Mouse (Mus musculus) ovary, postnatal 36 days (tissue): ENCODE measurements around the gene Gstcd.

Experiments used
- DNase-seq: peaks from one replicate; pipeline ENCODE4 v3.0.0; 2022; ENCODE audit warnings: low spot score, mixed read lengths

Gene Gstcd

DNA sequence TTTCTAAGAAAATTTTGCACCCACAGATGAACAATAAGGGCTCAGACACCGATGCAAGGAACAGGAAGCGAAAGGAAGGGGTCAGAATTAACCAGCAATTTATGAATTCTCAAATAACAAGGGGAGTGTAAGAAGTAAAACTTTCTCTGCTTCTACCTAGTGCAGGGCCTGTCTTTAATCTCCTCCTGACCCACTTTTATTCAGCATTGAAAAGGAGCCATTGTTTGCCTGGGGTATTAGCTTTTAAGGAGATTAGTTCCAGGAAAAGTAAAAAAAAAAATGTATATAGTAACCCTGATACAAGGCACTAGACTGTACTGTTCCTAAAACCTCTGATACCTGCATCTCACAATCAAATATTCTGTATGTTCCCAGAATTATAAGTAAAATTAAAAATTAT lies 64.9 kb downstream of the Gstcd start:
- DNase-seq, result no peak

DNA sequence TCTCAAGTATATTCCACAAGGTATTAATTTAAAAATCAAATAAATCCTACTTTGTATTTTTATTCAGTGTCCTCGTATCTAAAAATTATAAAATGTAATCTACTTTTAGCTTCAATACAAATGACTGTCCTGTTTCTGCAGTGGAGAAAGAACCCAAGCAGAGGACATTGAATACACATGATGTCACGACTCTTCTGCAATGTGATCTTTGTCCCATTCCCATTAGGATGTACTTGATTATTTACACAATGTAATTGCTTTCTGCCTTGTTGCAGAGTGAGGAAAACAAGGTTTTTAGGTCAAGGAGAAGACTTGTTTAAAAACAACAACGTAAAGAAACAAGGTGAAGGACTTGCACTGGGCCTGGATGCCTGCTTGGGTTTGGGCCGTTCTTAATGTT lies 84.6 kb downstream of the Gstcd start:
- DNase-seq, result no peak

DNA sequence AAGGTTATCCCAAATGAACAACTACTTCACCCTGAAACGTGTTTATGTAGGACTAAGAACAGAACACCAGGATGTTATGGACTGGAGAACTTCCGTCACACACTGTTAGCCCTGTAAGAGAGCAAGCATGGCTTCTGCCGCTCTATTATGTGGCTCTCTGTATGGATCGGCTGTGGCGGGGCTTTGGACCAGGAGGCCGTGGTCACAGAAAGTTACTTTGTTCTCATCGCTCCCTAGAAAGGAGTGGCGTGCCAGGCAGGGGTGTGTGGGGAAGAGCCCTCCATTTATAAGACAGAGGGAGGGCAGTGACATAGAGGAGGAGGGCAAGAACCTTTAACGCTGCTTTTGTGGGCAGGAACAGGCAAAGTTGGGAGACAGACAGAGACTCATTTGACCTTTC lies 95.5 kb downstream of the Gstcd start:
- no peak for DNase-seq

DNA sequence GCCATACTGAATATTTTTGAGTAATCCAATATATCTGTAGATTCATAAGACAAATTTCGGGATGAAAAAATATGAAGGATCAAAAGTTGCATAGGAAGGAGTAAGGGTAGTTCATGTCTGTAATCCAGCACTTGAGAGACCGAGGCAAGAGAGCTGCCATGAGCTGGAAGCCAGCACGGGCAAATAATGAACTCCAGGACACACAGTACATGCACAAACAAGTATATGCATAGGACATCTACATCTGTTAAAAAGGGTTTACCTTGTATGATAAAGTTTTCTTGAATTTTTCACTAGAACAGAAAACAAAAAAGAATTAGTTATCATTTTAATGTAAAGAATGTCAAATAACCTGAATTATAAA lies 95.9 kb downstream of the Gstcd start:
- DNase-seq, result no peak

DNA sequence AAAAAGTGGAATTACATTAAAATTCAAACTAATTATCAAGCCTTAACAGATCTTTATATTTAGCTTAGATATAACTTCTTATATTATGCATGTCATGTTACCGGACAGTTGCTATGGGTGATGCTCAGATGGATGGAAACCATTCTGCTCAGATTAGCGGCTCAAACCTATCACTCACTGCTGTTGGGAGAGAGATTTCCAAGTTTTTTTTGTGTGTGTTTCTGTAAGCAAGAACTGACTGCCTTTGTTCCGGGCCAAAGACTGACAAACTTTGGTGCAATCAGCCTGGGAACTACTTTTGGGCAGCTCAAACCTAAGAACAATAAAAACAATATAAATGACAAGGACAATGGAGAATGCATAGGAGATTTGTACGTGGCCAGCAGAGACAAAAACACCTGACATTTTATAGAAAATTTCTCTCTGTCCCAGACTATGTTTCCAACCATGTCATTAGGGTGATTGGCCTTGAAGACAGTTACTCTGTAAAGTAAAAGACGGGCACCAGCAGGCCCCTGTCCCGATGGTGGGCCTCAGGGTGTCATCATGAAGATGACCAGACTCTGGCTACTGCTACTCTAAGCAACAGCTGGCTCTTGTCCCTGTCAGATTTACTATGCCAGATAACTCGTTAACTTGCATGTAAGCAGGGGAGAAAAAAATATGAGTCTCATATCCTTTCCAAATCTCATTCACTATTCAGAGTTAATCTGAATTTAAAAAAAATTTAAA lies 96.5 kb downstream of the Gstcd start:
- no peak for DNase-seq

DNA sequence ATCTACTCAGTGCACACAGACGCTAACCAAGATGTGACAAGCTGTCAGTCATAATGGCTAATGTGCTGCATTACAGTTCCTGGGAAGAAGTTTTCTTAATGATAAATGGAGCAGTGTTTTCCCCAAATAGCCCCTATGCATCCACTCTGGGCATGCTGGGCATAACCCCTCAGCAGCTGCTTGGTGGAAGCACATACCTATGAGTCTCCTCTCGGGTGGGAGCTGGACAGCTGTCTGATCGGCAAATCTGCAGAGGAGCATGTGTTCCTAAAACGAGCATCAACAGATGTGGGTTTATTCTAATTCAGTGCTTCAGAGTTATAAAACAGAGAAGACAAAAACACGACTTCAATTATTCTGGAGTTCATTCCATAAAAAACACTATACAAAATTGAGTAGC lies 105.6 kb downstream of the Gstcd start:
- no peak for DNase-seq

DNA sequence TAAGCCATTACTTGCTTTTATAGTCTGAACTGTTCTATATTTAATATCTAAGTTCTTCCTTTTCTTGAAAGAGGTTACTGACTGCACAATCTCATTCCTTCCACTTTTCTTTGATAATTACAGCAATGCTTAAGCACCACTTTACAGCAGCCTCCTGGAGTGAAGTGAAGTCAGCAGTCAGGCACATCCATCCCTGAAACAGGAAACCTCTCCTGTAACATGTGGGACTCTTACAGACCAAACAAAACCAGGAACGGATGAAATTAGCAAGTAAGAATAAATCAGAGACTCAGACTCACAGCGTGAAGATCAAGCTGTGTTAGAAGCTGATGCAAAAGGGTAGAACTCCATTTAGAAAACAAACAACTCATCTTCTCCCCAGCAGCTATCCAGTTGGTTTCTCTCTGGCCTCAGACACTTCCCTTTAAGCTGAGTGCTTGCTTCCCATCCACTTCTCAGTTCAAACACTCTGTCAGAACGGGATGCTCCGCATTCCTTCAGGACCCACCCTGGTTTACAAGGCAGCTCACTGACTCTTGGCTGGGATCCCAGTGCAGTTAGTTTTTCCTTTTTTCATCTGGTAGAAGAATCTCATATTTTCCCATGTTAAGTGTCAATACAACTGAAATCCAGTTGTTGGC lies 107.9 kb downstream of the Gstcd start:
- no peak for DNase-seq

DNA sequence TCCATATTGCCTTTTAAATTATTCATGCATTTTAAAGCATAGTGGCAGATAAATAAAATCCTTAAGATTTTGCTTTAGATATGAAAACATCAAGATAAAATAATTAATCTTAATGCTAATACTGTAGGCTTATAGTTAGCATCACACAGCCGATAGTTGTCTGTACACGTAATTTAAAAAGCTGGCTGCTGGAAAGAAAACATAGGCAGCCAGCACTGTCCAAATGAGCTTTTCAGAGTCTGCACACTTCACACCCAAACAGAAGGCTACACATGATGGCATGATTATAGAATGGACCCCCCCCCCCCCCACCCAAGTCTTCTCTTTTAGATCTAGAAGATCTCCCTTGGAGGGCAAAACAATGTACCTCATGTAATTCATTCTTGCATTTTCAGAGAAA lies 109.9 kb downstream of the Gstcd start:
- DNase-seq, result no peak

DNA sequence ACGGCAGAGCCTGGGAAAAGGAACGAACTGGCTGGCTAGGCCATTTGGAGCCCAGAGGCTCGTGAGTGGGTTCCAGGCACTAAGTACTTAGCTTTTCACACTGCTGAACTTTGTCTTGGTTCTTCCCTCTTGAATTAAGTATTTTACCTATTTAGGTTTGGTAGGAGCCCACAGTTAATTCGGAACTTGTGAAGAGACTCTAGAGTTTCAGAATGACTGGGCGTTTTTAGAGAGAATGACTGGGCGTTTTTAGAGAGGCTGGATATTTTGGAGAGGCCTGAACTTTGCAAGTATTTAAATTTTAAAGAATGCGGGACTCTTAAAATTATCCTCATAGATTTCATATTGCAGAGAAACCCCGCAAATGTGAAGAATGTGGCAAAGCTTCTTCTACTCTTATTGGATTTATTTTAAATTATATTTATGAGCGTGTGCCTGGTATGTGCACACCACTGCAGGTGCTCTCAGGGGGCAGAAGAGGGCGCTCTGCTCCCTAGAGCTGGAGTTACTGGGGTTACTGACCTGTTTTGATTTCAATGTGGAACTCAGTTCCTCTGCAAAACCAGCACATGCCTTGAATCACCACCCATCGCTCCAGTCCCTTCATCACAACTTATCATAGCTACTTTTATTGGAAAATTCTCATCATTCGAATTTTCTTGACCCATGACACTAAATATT lies 111.9 kb downstream of the Gstcd start:
- DNase-seq, result no peak

DNA sequence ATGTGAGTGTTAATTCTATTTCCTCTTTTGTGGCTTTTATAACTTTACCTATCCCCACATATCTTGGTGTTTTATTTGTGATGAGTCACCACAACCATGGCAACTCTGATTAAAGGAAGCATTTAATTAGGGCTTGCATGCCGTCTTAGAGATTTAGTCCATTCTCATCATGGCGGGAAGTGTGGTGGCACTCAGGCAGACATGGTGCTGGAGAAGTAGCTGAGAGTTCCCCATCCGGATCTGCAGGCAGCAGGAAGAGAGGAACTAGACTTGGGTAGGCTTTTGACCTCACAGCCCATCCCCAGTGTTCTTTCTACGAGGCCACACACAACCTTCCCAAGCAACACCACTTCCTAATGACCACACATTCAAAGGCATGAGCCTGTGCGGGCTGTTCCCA lies 125.6 kb downstream of the Gstcd start:
- DNase-seq, result no peak

DNA sequence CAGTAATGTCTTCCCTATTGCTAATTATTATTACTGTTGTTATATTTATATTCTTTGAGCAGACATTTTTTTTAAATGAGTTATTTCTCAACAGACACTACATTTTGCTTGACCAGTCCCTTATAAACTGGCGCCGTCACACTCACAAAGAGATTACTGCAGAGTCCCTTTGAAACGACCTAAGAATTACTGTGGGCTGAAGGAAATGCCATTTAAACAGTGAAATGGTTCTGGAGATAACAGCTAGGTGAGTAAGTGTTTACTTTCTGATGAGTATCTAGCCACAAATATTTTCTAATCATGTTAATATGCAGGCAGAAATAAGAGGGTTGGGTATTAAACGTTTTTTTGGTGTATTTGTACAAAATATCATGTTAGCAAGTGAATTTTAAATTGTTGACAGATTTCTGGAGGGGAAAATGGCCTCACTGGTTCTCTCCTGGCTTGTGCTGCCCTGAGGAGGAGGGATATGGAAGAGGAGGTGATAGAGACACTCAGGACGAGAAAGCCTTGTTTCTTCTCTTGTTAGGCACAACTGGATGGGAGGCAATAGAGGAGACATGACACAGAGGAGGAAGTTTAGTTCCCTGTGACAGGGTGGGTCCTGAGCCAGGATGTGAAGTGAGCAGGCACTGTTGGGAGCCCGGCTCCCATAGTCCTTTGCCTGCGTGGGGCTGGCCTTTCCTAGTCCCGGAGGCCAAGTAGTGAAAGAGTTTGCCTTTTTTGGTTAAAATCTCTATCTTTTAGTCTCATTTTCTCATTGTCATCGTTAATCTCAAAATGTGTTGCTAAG lies 126.9 kb downstream of the Gstcd start:
- no peak for DNase-seq

DNA sequence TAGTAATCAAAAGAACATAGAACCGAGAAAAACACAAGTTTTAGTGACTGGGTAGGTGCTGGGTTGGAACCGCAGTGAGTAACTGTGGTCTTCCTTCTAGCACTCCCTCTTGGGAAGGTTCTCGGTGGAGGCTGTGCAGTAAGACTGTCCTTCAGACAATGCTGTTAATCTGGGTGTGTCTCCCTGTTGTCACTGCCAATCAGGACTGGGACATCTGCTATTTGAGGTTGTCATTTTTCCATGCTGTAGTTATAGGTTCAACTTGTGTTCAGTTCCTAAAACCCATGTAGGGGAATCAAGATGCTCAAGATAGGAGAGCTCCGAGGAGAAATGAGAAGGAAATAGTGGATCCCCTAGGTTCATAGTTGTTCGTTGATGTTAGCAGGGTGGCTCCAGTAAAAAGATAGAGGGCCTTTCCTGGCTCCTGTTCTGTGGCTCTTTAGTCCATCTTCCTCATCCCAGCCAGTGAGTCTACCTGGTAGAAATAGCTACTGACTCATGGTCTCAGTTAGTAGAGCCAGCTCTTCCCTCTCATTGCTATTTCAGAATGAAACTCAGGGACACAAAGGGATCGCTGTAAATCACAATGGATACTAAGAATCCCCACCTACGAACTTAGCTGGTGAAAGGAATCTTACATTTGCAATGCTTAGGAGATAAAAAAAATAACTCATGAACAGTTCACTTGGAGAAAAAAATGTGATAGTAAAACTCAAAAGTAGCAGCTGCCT lies 129.0 kb downstream of the Gstcd start:
- no peak for DNase-seq

DNA sequence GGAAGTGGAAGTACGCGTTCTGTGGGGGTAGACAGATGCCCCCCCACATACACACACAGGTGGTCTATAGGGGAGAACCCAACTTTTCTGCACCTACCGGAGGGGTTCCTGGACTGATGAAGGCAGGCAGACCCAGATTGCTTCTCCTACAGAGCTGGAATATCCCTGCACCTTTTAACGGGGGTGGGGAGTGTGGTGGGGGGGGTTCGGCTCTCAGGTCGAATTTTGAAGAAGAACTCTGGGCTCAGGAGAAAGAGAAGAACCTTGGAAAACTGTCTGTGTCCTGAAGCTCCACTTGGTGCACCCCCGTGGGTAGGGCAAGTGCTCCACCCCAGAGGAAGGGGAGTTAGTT lies 141.3 kb downstream of the Gstcd start:
- DNase-seq, result no peak

DNA sequence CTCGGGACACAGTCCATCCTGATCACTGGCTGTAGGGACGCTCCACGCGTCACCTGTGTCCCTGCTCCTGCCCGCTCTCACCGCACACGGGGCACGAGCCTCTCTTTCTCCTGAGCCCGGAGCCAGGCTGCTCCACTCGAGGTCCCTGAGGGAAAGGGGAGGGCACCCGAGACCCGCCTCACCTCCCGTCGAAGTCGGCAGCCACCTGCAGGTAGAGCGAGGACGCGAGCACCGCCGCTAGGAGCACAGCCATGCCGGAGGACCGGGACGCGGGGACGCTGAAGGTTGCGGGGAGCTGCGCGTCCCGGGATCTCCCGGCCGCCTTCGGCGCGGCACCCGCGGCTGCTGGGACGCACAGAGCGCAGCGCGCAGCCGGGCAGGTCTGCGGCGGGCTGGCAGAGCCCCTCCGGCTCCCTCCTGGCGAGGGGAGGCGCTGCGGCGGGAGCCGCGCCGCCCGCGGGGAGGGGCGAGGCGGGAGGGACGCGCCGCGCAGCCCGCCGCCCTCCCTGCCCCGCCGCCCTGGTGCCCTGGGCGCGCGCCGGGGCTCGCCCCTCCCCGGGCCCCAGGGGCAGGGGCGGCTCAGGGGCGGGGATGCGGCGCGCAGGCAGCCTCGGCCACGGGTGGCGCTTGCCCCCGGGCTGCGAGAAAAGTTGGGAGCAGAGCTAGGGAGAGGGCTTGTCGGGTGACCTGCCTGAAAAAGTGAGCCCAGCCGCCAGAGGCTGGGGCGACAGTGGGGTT lies 141.9 kb downstream of the Gstcd start, which contains the start of gene Npnt:
Gene Npnt (minus strand): TSS at position 501 of the 738 bp plus-strand sequence.
- DNase-seq, result peak; percentile 47

DNA sequence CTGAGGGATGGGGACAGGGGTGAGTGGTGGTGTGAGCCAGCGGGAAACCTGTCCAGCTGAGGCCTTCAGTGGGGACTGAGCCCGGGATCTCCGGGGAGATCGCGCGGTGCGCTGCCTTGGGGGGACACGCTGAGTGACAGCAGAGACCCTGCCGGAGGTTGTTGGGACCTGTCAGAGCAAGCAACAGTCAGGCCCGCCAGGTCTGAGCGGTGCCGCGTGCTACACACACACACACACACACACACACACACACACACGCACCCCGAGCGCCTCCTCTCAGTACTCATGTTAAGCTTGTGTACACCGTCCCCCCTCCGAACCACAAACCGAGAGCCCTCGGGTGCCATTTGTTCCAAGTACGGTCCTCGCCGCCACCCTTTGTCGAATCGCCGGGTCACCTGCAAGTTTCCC lies 142.4 kb downstream of the Gstcd start:
- peak; percentile 21 for DNase-seq

DNA sequence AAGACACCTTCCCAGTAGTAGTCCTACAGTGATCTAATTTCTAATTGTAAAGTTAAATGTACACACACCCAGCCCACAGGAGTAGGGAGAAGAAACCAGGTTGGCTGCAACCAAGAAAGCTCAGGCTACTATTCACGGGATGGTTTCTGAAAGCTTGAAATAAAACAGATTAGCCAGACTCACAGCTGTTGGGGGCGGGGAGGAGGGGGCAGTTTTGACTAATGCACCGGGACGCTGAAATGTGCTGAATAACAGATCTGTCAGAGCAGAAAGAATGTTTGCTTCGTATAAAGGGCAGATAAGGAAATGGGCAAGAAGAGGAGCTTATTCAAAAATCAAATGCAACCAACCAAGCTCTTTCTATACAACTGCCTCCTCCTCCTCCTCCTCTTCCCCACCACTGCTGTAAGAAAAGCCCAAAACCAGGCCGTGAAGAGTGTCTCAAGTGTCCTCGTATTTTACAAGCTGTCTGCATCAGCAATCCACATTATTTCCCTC lies 143.5 kb downstream of the Gstcd start:
- no peak for DNase-seq

DNA sequence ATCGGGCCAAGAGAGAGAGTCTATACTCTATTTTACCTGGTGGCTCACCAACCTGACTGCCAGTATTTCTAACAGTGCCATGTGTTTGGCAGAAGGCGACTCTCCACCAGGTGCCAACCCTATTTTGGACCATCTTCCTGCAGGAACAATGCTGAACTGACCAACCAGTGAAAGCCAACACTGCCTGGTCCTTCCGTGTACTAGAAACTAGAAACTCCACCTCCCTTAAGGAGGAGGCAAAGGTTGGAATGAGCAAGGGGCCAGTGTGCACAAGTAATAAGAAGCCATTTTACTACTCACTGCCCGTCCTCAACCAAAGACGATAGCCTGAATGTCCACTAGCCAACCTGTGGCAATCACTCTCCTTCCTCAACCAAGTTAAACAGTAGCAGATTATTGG lies 145.7 kb downstream of the Gstcd start:
- no peak for DNase-seq

DNA sequence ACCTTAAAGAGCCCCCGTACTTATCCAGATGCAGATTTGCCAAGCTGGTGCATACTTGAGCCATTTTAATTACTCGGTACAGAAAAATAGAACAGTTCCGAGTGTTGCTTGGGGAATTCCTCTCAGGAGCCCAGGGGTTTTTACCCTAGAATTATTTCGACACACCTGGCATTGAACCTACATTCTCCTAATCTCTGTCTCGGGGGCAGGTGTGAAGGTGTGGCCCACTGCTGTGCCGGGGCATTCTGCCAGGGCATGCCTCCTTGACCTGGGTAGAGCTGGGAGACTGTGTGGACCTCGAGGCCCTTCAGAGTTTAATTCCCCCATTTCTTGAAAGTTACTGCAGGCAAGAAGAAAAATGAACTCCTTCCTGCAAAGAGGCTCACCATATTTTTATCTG lies 146.2 kb downstream of the Gstcd start:
- no peak for DNase-seq

DNA sequence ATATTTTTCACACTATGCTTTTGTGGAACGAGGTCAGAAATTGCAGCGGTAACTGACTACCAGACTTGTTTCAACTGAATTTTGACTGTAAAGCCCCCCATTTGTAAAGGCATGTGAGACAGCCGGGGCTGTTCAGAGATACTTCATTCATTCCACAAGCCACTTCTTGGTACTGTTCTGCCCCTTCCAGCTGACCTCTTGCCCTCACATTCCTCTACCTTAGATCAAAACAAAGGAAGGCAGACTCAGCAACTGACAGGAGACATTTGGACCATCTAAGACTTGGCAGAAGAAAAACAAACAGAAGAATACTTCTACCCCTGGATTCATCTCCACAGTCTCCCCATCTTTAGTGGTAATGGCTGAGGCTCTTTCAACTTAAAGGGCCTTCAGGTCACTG lies 147.2 kb downstream of the Gstcd start:
- DNase-seq, result no peak

DNA sequence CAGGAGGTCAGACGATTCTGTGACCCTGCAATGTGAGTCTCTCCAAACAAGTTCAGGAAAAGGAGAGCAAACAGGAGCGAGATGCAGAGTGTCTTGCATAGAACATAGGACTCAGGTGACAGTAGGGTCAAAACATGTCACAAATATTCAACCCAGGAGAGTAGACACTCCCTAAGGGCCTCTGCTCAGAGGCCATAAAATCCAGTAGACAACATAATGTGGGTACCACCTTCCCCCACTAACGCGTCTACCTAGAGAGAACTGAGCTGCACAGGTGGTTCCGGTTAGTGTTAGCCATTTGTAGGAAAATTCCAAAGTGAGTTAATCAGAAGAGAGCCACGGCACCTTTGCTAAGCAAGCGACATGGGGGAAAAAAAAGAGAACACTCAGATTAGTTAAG lies 147.6 kb downstream of the Gstcd start:
- DNase-seq, result no peak

DNA sequence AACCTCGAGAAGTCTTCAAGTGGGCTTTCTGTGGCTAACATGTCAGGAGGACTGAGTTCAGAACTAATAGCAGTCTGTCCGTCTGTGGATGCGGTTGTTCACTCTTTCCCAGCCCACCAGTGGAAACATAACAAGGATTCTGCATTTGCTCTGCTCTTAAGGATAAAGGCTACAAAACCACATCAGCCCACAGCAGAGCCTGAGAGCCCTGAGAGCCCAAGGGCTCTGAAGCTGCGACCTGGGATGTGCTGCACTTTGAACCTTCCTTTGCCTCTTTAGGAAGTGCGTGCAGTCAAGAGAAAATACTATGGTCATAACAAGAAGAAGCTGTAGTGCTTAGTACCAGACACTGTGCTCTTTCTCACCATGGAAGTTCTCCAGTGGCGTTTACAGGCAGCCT lies 149.1 kb downstream of the Gstcd start:
- DNase-seq, result no peak
